Mouse (Mus musculus) layer of hippocampus, postnatal 14 days (tissue): Measurements from ENCODE around the gene Slc12a7. TPM values are rescaled to one million over a fixed set of nuclear protein-coding genes. Genes with fewer than 3 reads are reported as not detected.
"Not testable (repeated sequence)": the region's sequence is repeated elsewhere in the genome, so short reads cannot be mapped to it uniquely, and the experiment has no call there.

Experiments used
- DNase-seq, 2 experiments: peaks; one replicate each; pipeline ENCODE4 v3.0.0; 2021 to 2022; ENCODE audit warnings: low spot score in 2 of 2, mixed read lengths in 1 of 2
- total RNA-seq, 2 experiments: library from RNA; stranded (reverse); gene quantifications; 2 replicates each; pipeline ENCODE4 v1.2.3; 2021

Slc12a7 gene
- total RNA-seq, 2 experiments from 2014 or later, result 6.2 to 6.7 TPM

DNA sequence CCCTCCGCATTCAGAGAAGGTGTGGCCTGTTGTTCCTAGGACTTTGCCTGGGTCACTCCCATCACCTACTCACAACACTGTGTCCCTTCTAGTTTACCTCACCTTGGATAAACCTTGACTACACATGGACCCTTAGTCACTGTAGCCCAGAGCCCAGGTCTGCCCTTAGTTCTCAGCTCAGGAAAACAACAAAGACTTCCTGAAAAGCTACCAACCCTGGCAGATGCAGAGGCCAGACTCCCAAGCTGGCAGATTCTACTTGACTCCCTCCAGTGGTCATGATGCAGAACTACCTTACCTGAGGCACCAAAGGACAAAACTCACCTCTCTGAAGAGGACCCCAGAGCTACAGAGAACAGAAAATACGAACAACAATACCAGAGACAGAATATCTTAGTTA is 18.9 kb upstream of the Slc12a7 start:
- no peak for DNase-seq

DNA sequence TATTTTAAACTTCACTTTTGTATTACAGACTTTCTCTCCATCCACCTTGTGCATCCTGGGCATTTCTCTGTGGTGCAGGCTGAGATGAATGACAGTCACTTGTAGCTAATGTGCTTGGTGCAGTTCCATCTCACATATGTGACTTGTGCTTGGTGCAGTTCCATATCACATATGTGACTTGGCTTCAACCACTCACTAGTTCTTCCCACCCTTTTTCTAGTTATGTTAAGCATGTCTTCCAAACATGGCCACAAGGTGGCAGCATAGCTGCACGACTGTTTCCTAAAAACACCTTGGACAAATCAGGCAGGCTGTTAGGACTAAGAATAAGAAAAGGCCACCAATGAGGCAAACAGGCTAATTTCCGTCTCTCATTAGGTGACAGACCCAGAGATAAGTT is 14.7 kb upstream of the Slc12a7 start:
- peak; percentile 76 to 88 for DNase-seq

DNA sequence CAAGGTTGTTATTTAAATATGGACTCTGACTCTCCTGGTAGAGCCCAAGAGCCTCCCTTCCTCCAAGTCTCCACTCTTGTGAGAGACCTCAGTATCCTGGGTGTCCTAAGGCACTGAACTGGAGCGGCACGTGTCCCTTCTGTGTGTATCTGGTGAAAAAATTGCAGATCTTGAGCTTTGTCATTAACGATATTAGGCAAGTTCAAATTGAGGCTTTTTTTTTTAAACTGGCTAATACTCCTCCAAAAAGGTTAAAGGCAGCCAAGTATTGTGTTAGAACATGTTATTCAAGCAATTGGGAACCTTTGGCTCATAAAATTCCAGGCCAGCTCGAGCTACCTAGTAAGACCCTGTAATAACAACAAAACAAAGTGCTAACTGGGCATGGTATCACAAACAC is 12.7 kb upstream of the Slc12a7 start:
- DNase-seq, result no peak

DNA sequence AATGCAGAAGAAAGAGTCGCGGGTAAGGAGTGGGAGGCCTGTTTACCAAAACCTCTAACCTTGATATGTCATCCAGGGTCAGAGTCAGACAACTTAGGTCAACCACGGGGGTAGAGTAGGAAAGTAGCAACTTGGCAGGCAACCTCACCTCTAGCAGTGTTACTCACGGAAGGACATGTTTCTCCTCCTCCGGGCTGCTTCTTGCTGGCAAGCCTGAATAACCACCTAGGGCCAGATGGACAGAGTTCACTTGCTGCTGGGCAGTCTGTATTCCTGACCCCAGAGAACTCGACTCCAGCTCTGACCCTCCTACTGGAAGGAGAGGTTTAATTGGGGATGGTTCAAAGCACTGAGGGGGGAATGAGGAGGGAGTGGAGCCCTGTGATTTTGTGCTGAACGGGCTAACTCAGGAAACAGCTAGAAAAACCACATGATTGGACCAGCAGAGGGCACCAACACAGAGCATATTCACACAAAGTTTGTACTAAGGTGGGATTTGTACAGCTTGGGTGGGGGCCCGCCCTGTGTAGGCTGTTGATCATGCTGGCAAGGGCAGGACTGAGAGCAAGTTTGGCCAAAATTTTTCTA is 9.7 kb upstream of the Slc12a7 start:
- DNase-seq, result peak; percentile 46 to 54

DNA sequence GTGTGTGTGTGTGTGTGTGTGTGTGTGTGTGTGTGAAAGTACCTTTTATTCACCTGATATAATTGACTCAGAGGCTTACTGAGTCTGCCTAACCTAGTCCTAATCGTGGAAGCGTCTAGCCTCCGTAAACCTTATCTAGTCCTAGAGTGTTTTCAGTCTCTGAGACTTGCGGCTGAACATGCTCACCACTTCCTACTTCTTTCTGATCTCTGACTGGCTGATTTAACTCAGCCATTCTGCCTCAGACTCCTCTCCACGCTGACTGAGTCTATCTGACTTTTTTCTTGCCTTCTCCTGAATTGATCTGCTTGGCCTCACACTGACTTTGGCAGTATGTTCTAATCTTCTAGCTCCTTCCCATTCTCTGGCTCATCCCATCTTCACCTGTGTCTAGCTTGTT is 7.6 kb upstream of the Slc12a7 start:
- no peak for DNase-seq

DNA sequence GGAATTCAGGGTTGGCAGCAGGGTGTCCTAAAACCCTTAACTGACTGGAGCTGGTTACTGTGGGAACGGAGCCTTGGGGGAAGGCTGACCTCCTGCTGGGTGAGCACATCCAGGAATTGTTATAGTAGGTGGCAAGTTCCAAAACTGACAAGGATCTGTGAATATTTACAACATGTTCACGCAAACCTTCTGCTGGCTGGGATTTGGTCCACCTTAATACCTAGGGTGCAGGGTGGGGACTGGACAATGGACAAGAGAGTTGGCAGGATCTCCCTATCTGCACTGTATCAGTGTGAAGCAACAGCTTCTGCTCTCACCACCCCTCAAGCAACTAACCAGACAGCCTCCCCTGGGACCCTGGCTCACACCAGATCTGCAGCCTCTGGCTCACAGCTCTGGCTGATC is 5.3 kb upstream of the Slc12a7 start:
- DNase-seq, result no peak

DNA sequence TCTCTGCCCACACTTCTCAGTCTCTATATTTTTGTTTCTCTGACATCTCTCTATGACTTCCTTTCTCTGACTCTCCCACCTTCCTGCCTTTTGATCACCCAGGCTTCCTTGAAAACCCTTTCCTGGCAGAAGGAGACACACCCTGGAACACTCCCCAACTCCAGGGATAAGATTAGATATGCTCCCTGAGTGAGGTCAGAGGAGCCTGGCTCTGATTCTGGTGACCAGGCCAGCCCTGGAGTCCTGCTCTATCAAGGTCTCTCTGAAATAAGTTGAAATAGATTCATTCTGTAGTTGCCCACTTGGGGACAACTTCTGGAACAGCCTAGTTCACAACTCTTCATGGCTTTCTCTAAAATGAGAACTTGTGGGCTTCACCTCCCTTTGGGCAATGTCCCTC is 4.3 kb upstream of the Slc12a7 start:
- DNase-seq, result no peak

DNA sequence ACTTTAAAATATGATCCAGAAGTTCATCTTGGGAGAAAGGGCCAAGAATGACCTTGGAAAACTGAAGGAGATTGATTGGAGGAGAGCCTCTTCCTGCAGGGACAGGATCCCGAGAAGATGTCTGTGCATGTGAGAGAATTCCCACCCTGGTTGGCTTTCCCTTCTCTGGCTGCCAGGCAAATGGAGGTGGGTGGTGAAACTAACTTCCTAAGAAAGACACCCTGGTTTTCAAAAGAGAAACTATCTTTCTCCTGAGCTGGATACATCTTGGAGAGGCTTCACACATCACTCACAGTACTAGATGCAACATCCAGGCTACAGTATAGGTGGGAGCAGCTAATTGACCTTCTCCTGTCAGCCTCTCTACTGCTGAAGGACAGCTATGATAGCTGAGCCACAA is 2.0 kb upstream of the Slc12a7 start:
- no peak for DNase-seq

DNA sequence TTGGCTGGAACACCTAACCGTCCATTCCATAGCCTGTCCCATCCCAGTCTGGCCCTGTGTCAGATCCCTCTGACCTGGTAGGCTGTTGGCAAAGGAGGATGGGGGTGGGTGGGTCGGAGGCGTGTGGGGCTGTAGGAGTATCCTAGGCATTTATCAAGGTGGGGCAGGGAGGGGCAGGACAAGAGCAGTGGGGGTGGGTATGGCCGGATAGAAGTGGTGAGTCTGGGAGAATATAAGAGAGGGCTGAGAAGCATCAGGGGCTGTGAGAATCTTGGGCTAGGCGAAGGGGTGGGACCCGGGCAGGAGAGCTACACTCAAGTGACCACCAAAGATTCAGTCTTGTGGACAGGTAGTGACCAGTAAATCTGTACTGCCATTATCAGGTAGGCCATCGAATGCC is 659 bp upstream of the Slc12a7 start:
- DNase-seq, result no peak

DNA sequence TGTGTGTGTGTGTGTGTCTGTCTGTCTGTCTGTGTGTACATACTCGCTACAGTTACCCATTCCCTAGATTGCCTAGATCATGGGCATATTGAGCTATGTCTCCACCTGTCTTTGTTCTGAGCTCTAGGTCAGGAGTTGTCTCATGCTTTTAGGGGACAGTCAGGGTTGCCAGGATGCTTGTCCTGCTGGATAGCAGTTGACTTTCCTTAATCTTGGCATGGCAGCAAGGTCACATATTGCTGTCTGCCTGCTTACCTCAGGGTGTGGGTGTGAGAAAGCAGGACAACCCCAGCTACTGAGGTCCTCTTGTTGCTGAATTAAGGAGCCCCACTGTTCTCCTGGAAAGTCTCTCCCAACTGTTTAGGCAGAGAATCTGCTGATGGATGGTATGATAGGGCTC is 1.5 kb downstream of the Slc12a7 start:
- no peak for DNase-seq

DNA sequence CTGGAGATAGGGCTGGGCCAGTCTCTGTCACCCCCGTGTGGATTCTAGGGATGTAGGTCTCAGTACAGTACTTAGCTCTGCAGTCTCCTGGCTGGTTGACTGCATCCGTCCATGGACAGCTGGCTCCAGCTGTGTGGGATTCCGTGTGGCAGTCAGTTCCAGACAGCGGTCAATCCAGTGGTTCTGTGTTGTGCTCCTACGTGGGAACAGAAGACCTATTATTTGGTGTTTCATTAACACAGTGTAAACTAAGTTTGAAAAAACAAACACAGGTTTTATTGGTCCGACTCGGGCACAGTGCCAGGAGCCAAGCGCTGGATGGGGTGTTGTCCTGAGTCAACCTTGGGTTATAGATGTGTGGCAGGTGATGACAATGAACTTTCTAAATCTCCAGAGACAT is 2.4 kb downstream of the Slc12a7 start:
- DNase-seq, result no peak

DNA sequence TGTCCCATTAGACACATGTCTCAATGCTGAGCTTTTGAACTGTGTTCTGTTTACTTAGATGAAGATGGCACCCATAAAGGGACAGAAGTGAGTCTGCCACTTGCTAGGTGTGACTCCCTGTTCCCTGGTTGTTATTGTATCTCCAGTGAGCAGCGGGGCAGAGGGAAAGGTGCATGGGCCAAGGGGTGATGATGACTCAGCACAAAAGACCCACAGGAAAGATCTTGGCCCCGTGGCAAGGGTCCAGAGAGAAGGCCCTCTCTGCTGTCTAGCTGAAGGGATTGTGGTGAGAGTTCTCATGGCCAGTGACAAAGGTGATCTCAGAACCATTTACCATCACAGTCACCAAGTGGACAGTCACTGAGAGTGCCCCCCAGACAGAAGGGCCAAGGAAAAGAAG is 3.0 kb downstream of the Slc12a7 start:
- no peak for DNase-seq

DNA sequence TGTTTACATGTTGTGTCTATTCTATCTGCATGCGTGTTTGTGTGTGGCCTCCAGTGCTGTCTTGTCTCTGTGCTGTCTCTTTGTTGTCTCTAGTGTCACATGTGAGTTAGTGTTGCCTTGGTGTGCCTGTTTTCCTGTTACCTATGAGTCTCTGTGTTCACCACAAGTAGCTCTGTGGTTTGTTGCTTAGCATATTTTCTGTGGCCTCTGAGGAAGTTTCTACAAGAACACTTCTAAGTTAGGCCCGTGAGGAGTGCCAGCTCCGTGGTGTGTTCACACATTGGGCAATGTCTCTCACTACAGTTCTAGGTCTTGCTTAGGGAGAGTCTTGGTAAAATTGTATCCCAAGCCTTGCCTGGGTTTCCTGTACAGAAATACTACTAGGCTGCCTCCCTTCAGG is 4.0 kb downstream of the Slc12a7 start:
- DNase-seq, result no peak

DNA sequence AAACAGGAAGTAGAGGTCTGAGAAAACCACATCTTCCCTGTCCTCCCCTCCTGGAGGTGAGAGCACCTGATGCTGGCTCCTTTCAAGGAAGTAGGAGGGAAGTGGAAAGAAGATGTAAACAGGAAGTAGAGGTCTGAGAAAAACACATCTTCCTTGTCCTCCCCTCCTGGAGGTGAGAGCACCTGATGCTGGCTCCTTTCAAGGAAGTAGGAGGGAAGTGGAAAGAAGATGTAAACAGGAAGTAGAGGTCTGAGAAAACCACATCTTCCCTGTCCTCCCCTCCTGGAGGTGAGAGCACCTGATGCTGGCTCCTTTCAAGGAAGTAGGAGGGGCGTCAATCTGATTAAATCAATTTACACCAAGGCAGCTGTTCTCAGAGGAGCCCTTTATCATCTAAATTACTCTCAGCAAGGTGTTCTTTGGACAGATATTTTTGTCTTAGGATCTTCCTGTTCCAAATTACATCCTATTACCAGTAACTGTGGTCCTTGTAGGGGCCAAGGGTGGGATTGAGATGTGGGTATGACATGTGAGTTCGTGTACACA is 7.6 kb downstream of the Slc12a7 start:
- not testable (repeated sequence) for DNase-seq

DNA sequence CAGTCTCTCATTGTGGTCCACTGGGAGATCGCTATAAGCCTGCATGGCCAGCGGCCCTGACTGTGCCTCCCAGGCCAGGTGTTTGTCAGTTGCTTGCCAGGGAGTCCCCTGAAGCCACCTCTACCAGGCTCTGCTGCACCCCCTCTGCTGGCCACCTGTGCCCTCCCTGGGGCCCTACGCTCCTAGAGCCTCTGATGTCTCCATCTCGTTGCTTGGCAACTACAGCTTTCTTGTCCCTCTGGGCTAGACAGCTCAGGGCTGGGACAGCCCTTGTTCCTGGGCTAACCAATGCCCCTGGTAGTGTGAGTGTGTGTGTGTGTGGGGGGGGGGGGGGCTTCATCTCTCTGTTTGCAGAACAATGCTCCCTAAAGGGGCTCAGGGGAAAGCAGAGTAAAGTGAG is 10.1 kb downstream of the Slc12a7 start:
- no peak for DNase-seq

DNA sequence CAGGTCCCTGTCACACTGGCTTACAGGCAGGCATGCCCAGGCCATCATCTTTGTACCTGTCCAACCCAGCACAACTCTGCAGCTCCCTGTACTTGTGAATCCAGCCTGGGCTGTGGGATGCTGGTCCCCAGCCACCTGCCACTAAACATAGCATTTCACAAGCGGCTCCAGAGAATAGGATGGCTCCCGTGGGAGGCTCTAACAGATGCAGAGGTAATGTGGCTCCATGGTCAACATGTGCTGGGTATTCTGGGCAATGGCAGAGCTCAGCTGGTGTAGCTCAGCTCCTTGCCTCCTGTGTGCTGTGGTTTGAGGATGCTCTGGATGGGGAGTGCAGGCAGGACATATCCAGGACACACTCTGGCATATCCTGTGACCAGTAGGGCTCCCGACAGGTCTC is 10.8 kb downstream of the Slc12a7 start:
- DNase-seq, result no peak

DNA sequence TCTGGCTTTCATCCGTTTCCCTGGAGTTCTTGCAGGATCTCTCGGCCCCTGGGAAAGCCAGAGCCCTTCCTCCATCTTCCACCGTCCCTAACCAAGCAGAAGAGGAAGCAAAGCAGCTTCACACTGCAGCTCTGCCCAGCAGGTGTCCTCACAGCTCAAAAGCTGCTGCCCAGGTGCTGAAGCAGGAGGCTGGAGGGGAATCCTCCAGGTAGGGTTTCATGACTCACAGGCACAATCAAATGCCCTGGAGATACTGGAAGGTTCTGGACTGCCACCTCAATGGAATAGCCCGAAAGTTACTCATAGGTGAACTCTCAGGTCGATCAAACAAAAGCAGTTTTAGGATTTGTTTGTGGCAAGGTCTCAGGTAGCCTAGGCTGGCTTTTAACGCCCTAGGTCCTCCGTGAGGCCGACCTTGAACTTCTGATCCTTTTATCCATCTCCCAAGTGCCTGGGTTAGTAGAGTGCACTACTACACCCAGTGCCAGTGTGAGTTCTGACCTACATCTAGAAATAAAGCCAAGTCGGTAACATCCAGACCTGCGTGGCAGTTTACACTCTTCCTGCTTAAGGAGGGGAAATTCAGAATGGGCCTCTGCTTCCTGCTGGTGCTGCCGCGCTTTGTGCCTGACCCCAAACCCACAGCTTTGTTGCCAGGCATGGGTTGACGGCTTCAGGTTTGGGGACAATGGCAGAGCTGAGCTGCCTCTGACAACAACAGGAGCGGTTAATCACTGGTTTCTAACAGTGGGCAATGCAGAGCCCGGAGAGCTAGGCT is 16.0 kb downstream of the Slc12a7 start:
- DNase-seq, result no peak

DNA sequence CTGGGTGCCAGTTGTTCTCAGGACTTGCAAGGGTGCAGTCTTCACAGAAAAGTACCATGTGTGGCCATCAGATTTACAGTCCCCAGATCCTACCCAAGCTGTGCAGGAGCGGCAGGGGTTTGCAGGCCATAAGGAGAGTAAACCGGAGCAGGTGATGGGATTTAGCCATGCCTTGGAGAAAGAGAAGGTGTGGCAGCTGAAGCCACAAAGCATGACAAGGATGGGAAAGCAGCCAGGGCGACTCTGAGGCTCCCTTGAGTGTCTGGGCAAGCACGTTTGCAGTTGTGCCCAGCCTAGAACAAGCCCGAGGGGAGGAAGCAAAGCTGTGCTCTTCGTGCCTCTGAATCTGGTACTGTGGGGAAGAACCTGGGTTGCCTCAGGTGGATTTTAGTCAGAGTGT is 17.5 kb downstream of the Slc12a7 start:
- no peak for DNase-seq

DNA sequence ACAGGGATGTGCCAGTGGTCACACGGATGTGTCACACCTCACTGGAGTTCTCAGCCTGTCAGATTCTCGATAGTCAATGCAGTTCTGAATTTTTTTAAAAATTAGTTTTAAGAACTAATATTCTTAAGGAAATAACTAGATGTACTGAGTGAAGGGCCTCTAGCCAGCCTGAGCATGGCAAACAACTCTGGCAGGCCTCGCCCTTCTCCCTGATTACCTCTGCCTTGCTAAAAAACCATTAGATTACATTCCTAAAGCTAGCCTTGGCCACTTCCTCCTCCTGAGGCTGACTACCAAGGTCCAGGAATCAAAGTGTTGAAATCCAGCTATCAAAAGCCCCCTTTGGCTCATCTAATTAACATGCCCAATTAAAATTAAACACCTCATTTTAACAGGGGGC is 18.4 kb downstream of the Slc12a7 start:
- DNase-seq, result no peak

DNA sequence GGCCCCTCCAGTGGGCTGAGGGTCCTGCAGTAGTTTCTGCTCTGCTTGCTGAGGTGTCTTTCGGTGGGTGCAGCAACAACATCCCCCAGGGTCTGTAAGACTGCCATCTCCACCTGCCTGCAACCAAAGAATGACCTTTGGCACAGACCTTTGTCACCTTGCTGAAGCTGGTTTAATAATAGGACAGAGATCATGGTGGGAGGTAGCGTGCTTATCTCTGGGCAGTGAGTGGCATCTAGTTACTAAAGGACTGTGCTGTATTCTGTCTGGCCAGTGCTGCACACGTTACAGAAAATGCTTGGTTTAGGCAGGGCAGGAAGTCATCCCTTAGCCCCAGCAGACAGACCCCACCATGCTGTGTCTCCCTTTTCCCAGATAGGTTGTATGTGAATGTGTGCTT is 22.9 kb downstream of the Slc12a7 start:
- no peak for DNase-seq

DNA sequence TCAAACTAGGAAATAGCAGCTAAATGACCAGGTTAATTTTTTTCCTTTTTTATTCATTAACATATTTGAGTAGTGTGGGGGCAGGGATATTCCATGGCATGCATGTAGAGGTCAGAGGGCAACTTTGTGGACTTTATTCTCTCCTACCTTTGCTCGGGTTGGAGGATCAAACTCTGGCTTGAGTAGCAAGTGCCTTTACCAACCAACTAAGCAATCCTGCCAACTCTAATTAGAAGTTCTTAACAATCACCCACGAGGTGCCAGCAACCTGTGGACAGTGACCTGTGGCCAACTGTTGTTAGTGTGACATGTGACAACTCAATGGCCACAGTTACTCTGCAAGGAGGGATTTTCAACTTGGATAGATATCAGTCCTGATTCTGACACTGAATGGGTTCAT is 24.0 kb downstream of the Slc12a7 start:
- DNase-seq, result no peak

DNA sequence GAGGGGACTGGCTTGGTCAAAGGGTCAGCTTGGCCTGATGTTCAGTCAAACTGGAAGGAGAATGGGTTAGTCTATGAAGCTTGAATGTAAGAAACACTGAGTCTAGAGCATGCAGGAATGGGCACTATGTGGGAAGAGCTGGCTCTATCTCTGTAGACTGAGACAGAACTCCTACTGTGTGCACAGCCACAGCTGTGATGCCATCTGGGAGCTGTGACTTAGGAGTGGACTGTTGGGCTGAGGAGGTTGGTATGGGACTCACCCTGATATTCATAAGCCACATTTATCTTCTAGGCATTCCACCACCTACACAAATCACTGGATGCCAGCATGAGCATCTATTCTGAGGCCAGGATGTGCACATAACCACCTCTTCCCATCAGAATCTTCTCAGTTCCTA is 24.5 kb downstream of the Slc12a7 start:
- no peak for DNase-seq

DNA sequence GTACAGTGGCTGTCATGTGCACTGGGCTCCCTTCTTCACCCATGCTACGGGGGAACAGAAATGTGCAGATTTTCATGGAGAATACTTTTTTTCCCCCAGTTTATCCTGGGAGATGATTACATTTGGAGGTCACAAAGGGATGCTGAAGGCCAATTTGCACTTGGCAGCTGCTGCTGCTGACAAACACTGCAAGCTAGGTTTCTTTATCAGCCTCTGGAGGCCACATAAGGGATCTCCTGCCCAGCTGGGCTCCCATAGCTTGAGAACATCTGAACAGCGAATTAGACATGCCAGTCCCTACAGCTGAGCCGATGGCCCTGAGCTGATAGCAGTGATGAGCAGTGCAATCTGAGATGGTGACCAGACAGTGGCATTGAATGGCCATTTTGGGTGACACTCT is 26.7 kb downstream of the Slc12a7 start:
- DNase-seq, result no peak
